Mouse (Mus musculus): ENCODE data around the gene Sgpp2. TPM values are rescaled to one million over a fixed set of nuclear protein-coding genes. Genes with fewer than 3 reads are reported as not detected.

Sgpp2 gene
- polyA plus RNA-seq (2012; fragmentation: generic; extraction: Trizol) = 0.08 TPM
- long read RNA-seq, experiment 1 = 0 reads
- long read RNA-seq, experiment 2 = 0 reads

GRCm38 (mm10) chr1:78310021-78310752 lies at the start of gene Sgpp2:
Gene Sgpp2, plus strand, starts transcription at chr1:78310345.
- peaks cover 6% of the 10 kb centered on the region for H3K27me3 ChIP-seq (ENCODE audit: control insufficient read depth, insufficient read depth, insufficient read length)
- no peaks in the 10 kb centered on the region for H3K79me3 ChIP-seq (ENCODE audit: low read depth)
- H3K36me3 ChIP-seq (ENCODE audit: control insufficient read depth, insufficient read depth) = no peaks in the 10 kb centered on the region
- H3ac ChIP-seq (ENCODE audit: control insufficient read depth, insufficient read length, low read depth) = no peak within 1 kb of the TSS
- no peaks in the 10 kb centered on the region for H3K79me2 ChIP-seq (ENCODE audit: control insufficient read depth, insufficient read depth)
- no peak for TF ChIP-seq USF1 (IDR thresholded peaks at IDR 0.05; ENCODE audit: low read depth)
- no peak for TF ChIP-seq CEBPB (IDR thresholded peaks at IDR 0.05; ENCODE audit: low read depth)
- TF ChIP-seq MYOG (IDR thresholded peaks at IDR 0.05; ENCODE audit: control insufficient read depth, extremely low read depth, insufficient read length) = no peak
- TF ChIP-seq MAX (IDR thresholded peaks at IDR 0.05) = no peak
- TF ChIP-seq MYOD1 (IDR thresholded peaks at IDR 0.05; ENCODE audit: control insufficient read depth, insufficient read length, low read depth) = no peak
- no peak for TF ChIP-seq FOSL1 (IDR thresholded peaks at IDR 0.05; ENCODE audit: insufficient read depth, low read length, poor library complexity, severe bottlenecking)
- no peak for TF ChIP-seq CTCF (IDR thresholded peaks at IDR 0.05; ENCODE audit: control insufficient read depth, insufficient read depth, insufficient read length)
- H3K4me3 ChIP-seq (ENCODE audit: insufficient read depth, poor library complexity, severe bottlenecking) = no peak within 1 kb of the TSS

- no peak overlapping the region for H3K4me3 ChIP-seq (ENCODE audit: insufficient read depth, poor library complexity, severe bottlenecking)
- no peaks in the 10 kb centered on the region for H3K79me3 ChIP-seq (ENCODE audit: low read depth)
- TF ChIP-seq USF1 (IDR thresholded peaks at IDR 0.05; ENCODE audit: low read depth) (no peak), CTCF (IDR thresholded peaks at IDR 0.05; ENCODE audit: control insufficient read depth, insufficient read depth, insufficient read length) (no peak), MYOD1 (IDR thresholded peaks at IDR 0.05; ENCODE audit: control insufficient read depth, insufficient read length, low read depth) (no peak), MAX (IDR thresholded peaks at IDR 0.05) (no peak), FOSL1 (IDR thresholded peaks at IDR 0.05; ENCODE audit: insufficient read depth, low read length, poor library complexity, severe bottlenecking) (no peak), MYOG (IDR thresholded peaks at IDR 0.05; ENCODE audit: control insufficient read depth, extremely low read depth, insufficient read length) (no peak), CEBPB (IDR thresholded peaks at IDR 0.05; ENCODE audit: low read depth) (no peak)
- no peaks in the 10 kb centered on the region for H3K27me3 ChIP-seq (ENCODE audit: control insufficient read depth, insufficient read depth, insufficient read length)
- H3ac ChIP-seq (ENCODE audit: control insufficient read depth, insufficient read length, low read depth) = no peak overlapping the region
- H3K79me2 ChIP-seq (ENCODE audit: control insufficient read depth, insufficient read depth) = no peaks in the 10 kb centered on the region
- H3K36me3 ChIP-seq (ENCODE audit: control insufficient read depth, insufficient read depth) = no peaks in the 10 kb centered on the region
Observed at GRCm38 (mm10) chr1:78267519-78267918, 42.6 kb upstream of the Sgpp2 start.

DNA sequence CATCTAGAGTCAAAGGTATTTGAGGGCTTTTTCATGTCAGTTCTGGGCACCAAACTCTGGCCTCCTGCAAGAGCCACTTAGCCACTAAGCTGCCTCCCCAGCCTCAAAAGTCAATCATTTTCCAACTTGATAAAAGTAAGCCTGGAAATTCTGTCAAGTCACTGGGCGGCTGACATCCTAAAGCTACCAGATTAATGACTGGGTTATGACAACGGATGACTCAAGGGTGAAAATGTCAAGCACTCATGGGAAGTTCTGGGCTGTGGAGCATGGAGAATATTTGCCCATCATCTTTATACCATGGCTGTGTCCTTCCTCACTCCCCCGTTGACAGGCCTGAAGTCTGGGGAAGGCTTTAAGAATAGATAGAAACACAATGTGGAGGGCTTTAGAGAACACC lies 37.2 kb upstream of the Sgpp2 start:
- Histone ChIP-seq H3K27me3 (ENCODE audit: control insufficient read depth, insufficient read depth, insufficient read length) (no peaks in the 10 kb centered on the region), H3K79me2 (ENCODE audit: control insufficient read depth, insufficient read depth) (no peaks in the 10 kb centered on the region), H3K36me3 (ENCODE audit: control insufficient read depth, insufficient read depth) (no peaks in the 10 kb centered on the region), H3K79me3 (ENCODE audit: low read depth) (no peaks in the 10 kb centered on the region), H3ac (ENCODE audit: control insufficient read depth, insufficient read length, low read depth) (no peak overlapping the region), H3K4me3 (ENCODE audit: insufficient read depth, poor library complexity, severe bottlenecking) (no peak overlapping the region)
- TF ChIP-seq CEBPB (IDR thresholded peaks at IDR 0.05; ENCODE audit: low read depth) (no peak), FOSL1 (IDR thresholded peaks at IDR 0.05; ENCODE audit: insufficient read depth, low read length, poor library complexity, severe bottlenecking) (no peak), MYOD1 (IDR thresholded peaks at IDR 0.05; ENCODE audit: control insufficient read depth, insufficient read length, low read depth) (no peak), USF1 (IDR thresholded peaks at IDR 0.05; ENCODE audit: low read depth) (no peak), MYOG (IDR thresholded peaks at IDR 0.05; ENCODE audit: control insufficient read depth, extremely low read depth, insufficient read length) (no peak), CTCF (IDR thresholded peaks at IDR 0.05; ENCODE audit: control insufficient read depth, insufficient read depth, insufficient read length) (no peak), MAX (IDR thresholded peaks at IDR 0.05) (no peak)

DNA sequence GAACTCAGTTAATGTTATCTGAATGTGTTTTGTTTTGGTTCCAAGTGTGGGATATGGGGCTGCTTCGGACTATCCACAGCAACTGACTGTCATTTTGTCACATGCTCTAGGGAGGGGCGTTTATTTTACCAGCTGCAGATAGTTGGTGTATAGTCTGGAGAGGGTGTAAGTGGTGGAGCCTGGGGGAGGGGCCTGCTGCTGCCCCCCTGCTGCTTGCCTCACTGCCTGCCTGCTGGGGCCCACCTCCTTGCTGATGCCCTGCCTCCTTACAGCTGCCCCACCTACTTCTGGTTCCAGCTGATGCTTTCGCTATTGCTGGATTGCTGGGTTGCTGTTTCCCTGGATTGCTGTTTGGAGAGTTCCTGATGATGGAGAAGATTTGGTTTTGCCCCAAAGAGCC lies 31.0 kb upstream of the Sgpp2 start:
- Histone ChIP-seq H3ac (ENCODE audit: control insufficient read depth, insufficient read length, low read depth) (no peak overlapping the region), H3K79me2 (ENCODE audit: control insufficient read depth, insufficient read depth) (no peaks in the 10 kb centered on the region), H3K79me3 (ENCODE audit: low read depth) (no peaks in the 10 kb centered on the region), H3K27me3 (ENCODE audit: control insufficient read depth, insufficient read depth, insufficient read length) (no peaks in the 10 kb centered on the region), H3K4me3 (ENCODE audit: insufficient read depth, poor library complexity, severe bottlenecking) (no peak overlapping the region), H3K36me3 (ENCODE audit: control insufficient read depth, insufficient read depth) (no peaks in the 10 kb centered on the region)
- TF ChIP-seq CTCF (IDR thresholded peaks at IDR 0.05; ENCODE audit: control insufficient read depth, insufficient read depth, insufficient read length) = no peak

DNA sequence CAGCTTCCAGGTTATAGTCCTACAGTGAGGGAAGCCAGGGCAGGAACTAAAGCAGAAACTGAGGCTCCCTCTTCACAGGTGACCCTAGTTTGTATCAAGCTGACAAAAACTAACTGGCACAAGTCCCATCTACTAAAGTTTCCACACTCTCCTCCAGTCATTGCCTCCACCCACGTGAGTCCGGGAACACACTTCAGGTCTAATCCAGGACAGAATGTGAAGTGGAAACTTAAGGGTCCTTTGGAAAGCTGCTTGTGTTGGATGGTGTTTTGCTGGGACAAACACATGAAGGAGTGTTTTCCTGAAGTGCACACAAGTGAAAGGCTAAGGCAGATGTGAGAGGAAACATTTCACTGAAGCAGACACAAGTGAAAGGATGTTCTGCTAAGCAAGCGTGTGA lies 17.7 kb upstream of the Sgpp2 start:
- TF ChIP-seq MYOG (IDR thresholded peaks at IDR 0.05; ENCODE audit: control insufficient read depth, extremely low read depth, insufficient read length) (no peak), MYOD1 (IDR thresholded peaks at IDR 0.05; ENCODE audit: control insufficient read depth, insufficient read length, low read depth) (no peak), USF1 (IDR thresholded peaks at IDR 0.05; ENCODE audit: low read depth) (no peak)
- Histone ChIP-seq H3ac (ENCODE audit: control insufficient read depth, insufficient read length, low read depth) (no peak overlapping the region), H3K36me3 (ENCODE audit: control insufficient read depth, insufficient read depth) (no peaks in the 10 kb centered on the region), H3K4me3 (ENCODE audit: insufficient read depth, poor library complexity, severe bottlenecking) (no peak overlapping the region), H3K79me3 (ENCODE audit: low read depth) (no peaks in the 10 kb centered on the region), H3K27me3 (ENCODE audit: control insufficient read depth, insufficient read depth, insufficient read length) (no peaks in the 10 kb centered on the region), H3K79me2 (ENCODE audit: control insufficient read depth, insufficient read depth) (no peaks in the 10 kb centered on the region)

- Histone ChIP-seq H3K79me3 (ENCODE audit: low read depth) (no peaks in the 10 kb centered on the region), H3ac (ENCODE audit: control insufficient read depth, insufficient read length, low read depth) (no peak overlapping the region), H3K27me3 (ENCODE audit: control insufficient read depth, insufficient read depth, insufficient read length) (no peaks in the 10 kb centered on the region), H3K4me3 (ENCODE audit: insufficient read depth, poor library complexity, severe bottlenecking) (no peak overlapping the region), H3K79me2 (ENCODE audit: control insufficient read depth, insufficient read depth) (no peaks in the 10 kb centered on the region), H3K36me3 (ENCODE audit: control insufficient read depth, insufficient read depth) (no peaks in the 10 kb centered on the region)
- TF ChIP-seq CTCF (IDR thresholded peaks at IDR 0.05; ENCODE audit: control insufficient read depth, insufficient read depth, insufficient read length) (no peak), USF1 (IDR thresholded peaks at IDR 0.05; ENCODE audit: low read depth) (no peak), FOSL1 (IDR thresholded peaks at IDR 0.05; ENCODE audit: insufficient read depth, low read length, poor library complexity, severe bottlenecking) (no peak), MAX (IDR thresholded peaks at IDR 0.05) (no peak), MYOD1 (IDR thresholded peaks at IDR 0.05; ENCODE audit: control insufficient read depth, insufficient read length, low read depth) (no peak), CEBPB (IDR thresholded peaks at IDR 0.05; ENCODE audit: low read depth) (no peak), MYOG (IDR thresholded peaks at IDR 0.05; ENCODE audit: control insufficient read depth, extremely low read depth, insufficient read length) (no peak)
Observed at GRCm38 (mm10) chr1:78299670-78300225, 10.4 kb upstream of the Sgpp2 start.

All from C2C12 (cell line).